Mouse (Mus musculus) brown adipose tissue, adult 24 weeks (tissue): Measurements from ENCODE around the gene Oxld1. TPM values are rescaled to one million over a fixed set of nuclear protein-coding genes. Genes with fewer than 3 reads are reported as not detected.

Experiments used
- H3K27ac ChIP-seq: fragments of 200-500 bp; replicated peaks from 2 replicates; pipeline ENCODE4 v1.5.1; 2012; ENCODE audit warnings: low read depth, mild to moderate bottlenecking, low read length
- H3K4me1 ChIP-seq: fragments of 200-500 bp; 2 replicates; pipeline ENCODE4 v1.6.1; 2012; ENCODE audit warnings: low read length, mixed read lengths; ENCODE audit not compliant: control insufficient read depth, insufficient read depth, insufficient read length
- H3K4me3 ChIP-seq: fragments of 200-500 bp; 2 replicates; pipeline ENCODE4 v1.5.1; 2012; ENCODE audit warnings: low read depth, mild to moderate bottlenecking, low read length, moderate library complexity; ENCODE audit not compliant: insufficient read depth
- polyA plus RNA-seq: library from polyadenylated mRNA; stranded (reverse); fragments of >200 nt; gene quantifications from 2 replicates; pipeline ENCODE4 v1.2.4, GENCODE M21; 2012; ENCODE audit not compliant: missing spikeins, insufficient read depth, insufficient read length

Oxld1 gene
- polyA plus RNA-seq, 1 experiment, result 70.2 TPM

DNA sequence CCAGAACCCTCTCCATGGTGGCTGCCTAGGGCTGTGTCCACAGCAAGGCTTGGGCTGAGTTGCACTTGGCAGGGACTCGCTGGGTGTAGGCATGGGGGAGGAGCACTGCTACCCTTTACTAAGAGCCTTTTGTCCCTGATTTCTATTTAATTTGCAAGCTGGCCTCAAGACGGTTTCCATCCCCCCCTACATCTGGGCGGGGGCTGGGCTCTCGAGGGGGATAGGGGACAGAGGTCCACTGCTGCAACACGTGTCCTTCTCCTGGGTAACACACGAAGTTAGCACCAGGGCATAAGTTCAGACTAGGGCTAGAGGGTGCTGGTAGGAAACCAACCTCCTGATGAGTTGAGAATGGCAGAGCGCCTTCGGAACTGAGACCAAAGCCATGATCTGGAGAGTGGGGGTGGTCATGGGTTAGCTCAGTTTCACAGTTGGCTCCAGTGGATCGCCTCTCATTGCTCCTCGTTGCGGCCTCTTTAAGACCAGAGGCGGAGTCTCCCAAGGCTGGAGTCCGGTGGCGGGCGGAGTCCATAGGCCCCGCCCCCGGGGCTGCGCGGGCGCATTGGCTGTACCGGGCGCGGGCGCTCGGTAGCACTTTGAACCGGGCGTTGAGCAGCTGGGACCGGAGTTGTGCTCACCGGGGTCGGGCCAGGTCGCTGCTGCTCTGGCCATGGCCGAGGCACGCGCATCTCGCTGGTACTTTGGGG, 33.6 kb upstream of the Oxld1 start, which contains the start of gene Slc25a10:
Gene Slc25a10 (plus strand): TSS at position 524 of the 707 bp plus-strand sequence.
- Histone ChIP-seq H3K4me1 (peaks cover 8% of the 10 kb centered on the region), H3K27ac (peak within 1 kb of the TSS; percentile 3; the same call in 1 of the 2 replicates), H3K4me3 (peak within 1 kb of the TSS; percentile 86)

DNA sequence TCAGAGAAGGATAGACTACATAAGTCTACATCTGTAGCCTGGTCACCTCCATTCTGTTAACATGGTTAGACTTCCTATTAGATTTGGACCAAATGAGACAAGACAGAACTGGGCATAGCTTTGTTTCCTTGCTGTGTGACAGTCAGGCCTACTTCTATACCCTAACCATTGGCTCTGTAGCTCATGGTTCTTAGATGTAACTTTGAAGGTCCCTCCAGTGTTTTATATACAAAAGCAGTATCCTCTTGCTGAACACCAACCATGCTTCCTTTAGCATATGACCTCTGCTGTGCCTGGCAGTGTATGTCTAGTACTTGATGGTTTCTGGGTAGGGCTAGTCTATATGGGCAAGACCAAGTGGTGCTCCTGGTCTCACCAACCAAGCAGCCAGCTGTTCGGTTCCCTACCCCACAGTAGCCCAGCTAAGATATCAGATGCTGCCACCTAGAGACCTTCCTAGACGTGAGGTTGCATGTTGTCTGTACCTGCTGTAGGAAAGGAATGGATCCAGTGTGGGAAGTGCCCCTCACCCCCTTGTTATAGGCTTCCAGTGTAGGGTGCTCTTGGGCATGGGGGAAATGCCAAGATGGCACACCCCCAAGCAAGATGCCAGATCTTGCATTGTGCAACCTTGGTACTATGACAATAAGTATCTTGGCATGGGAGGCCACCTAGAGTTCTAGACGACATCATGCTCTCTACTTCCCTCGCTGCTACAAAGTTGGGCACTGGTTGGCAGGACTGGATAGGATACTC, 32.6 kb upstream of the Oxld1 start:
- H3K27ac ChIP-seq, result no peak overlapping the region
- no peak overlapping the region for H3K4me3 ChIP-seq
- H3K4me1 ChIP-seq, result peaks cover 8% of the 10 kb centered on the region

DNA sequence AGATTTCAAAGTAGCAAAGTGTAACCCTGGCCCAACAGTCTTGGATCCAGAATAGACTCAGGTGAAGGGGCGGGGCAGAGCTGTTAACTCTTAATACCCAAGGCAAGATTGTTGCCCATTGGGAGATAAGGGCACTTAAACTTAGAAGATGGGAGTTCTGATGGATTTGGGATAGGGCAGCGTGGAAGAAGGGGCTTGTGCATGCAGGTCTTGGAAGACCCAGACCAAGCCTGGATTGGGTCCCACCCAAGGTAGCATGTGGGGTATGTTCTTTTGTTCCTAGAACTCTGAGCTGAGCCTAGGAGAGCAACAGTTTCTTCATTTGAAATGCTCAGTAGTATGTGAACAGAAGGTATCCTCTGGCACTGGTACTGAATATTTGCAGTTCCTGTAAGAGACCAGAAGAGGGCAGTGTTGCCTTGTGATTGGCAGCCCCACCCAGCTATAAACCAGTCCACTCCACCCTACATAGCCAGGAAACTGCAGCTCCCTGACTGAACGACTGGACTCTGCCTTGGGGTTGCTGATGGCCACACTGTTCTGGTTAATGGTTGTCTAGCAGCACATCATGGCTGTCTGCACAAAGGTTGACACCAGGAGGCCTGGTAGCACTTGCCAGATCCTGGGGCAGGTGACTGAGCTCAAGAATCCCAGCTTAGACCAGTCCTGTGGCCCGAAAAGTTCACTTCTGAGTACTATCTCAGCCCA, 31.3 kb upstream of the Oxld1 start:
- Histone ChIP-seq H3K27ac (no peak overlapping the region), H3K4me3 (no peak overlapping the region), H3K4me1 (peaks cover 8% of the 10 kb centered on the region)

DNA sequence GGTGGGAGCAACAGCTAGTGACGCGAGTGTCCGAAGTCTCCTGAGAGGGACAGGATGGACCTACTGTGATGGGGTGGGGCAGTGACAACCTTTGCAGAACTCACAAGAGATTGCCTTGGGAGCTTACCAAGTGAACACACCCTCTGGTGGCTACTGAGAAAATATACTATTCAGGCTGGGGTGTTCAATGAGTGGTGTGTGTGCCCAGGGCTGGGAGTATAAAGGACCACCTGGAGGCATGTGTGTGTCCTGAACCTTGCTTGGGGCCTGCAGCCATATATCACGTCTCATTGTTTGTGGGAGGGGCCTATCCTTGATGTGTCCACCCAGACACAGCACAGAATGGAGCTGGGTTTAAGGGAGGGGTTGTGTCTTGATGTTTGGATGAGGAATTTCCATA, 30.6 kb upstream of the Oxld1 start:
- H3K4me3 ChIP-seq, result no peak overlapping the region
- H3K27ac ChIP-seq, result no peak overlapping the region
- H3K4me1 ChIP-seq, result peaks cover 8% of the 10 kb centered on the region

DNA sequence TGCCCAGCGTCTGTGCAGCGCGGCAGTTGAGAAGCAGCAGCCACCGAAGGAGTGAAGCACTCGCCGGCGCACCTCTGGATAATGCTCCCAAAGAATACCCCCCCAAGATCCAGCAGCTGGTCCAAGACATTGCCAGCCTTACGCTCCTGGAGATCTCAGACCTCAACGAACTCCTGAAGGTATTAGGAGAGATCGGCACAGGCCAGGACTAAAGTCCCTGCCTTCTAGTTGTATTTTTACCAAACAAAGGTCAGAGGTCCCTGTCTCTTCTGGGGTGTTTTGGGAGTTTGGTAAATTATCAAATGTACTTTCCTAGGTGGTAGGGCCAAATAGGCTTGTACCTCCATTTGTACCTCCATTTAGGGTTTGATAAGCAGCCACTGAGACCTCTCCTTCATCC, 27.4 kb upstream of the Oxld1 start:
- Histone ChIP-seq H3K4me3 (peak overlapping the region; percentile 89), H3K27ac (peak overlapping the region; percentile 83), H3K4me1 (no peaks in the 10 kb centered on the region; the same call in 1 of the 2 replicates)

DNA sequence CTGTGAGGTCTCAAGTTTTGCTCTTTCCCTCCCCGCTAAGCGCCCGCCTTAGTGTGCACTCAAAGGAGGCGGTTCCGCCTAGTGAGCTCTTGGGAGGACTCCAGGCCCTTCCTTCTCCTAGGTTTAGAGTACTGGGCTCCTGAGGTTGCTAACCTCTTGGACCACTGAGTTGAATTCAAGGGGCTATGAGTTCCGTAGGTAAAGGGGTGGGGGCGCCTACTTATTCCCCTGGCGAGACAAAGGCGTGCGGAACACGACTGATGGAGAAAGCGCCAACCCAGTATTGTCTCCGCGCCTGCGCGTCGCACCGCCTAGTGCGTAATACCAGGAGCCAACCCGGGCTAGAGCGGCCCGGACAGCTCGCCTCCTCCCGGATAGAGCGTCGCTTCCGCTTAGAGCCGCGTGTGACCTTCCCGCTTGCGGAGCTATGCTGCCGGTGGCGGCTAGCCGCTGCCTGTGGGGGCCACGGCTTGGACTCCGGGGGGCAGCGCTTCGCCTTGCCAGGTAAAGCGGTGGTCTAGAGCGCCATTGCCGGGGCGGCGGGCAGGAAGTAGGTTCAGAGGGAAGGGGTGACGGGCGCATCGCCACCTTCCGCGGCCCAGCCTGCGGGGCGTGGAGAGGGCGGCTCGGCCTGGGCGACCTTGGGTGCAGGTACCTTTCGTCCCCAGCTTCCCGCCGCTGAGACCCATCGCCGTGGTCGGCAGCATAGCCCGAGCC, 26.6 kb upstream of the Oxld1 start, which contains the start of gene Mrpl12:
Gene Mrpl12 (plus strand): TSS at position 349 of the 717 bp plus-strand sequence.
- Histone ChIP-seq H3K4me3 (peak within 1 kb of the TSS; percentile 89), H3K27ac (peak within 1 kb of the TSS; percentile 83), H3K4me1 (no peaks in the 10 kb centered on the region; the same call in 1 of the 2 replicates)

DNA sequence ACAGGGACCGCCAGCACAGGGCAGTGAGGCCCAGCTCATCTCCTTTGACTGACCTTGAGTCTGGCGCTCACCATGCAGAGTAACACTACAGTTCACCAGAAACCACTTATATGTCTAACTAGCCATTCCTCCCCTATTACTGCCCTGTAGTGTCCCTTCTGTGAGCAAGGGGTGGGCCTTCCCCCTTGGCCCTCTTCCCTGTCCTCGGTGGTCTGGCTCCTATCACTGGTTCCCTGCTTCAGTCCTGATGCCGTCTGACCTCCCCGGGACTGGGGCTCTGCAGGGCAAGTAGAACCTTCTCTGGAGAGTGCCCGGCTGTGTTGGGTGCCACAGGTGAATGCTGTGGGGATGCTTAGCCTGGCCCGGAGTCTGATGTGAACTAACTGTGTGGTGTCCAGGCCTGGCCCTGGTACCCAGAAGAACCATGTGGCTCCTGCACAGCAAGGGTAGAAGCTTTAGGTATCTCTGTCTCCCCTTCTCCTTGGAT, 25.6 kb upstream of the Oxld1 start:
- H3K4me3 ChIP-seq, result no peak overlapping the region
- H3K27ac ChIP-seq, result no peak overlapping the region
- H3K4me1 ChIP-seq, result no peaks in the 10 kb centered on the region; the same call in 1 of the 2 replicates

DNA sequence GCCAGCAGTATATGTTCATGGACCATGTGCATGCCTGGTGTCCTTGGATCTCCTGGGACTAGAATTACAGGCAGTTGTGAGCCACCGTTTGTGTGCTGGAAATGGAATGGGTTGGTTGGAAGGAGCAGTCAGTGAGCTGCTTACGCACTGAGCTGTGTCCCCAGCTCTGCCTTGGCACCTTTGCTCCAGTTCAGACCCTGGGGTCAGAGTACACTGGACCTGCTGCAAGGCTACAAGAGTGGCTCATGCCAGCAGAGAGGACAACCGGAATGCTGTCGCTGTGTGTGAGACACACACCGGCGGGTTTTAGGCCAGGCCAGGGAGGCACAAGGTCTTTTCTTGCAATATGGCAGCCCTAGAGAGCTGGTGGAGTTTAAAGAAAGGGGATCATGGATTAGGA, 14.2 kb upstream of the Oxld1 start:
- Histone ChIP-seq H3K27ac (no peak overlapping the region), H3K4me3 (no peak overlapping the region)

DNA sequence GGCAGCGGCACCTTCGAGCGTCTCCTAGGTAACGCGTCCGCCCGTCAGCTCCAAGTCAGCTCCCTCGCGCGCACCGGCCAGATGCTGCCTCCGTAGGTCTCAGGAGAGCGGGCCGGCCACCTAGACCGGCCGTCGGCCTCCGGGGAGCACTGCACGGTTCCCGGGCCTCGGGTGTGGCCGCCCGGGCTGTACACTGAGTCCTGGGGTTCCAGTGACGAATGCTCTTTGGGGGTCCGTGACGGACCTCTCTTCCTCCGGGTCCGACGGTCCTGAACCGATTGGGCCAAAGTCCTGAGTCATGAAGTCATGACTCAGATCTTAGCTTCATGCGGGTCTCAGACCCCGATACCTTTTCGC, 9.8 kb upstream of the Oxld1 start:
- Histone ChIP-seq H3K4me3 (peak overlapping the region; percentile 89), H3K4me1 (peaks cover 2% of the 10 kb centered on the region; the same call in 1 of the 2 replicates), H3K27ac (peak overlapping the region; percentile 27; the same call in 1 of the 2 replicates)

More for the DNA sequence above, 14.2 kb upstream of the Oxld1 start:
- no peaks in the 10 kb centered on the region for H3K4me1 ChIP-seq

DNA sequence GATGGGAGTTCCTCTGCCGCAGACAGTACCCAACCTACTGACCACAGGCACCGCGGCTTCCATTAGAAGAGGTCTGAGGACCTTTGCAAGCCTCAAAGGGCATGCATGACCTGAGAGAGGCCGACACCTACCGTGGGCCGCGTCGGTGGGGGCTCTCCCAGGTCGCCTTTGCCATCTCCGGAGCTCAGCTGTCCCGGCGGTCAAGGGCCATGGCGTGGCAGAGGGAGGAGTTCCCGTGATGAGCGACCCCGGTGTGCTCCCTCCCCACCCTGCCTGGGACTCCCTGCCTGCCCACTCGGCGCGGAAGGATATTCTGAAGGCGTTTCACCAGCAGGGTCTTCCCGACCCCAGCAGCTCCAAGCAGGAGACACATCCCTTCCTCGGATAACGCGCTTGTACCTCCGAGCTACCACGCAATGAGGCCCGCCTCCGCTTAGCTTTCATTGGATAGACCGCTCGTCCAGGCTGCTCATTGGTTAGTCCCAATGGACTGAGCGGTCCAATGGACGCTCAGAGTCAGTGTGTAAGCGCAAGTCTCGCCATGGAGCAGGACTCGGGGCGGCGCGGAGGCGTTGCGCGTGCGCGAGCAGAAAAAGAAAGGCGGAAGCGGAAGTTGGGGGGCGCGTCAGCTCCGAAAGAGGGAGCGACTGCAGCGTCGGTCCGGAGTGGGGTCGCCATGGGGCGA, 9.3 kb upstream of the Oxld1 start, which contains the start of gene Arl16:
Gene Arl16 (minus strand): TSS at position 557 of the 685 bp plus-strand sequence.
- peaks cover 2% of the 10 kb centered on the region; the same call in 1 of the 2 replicates for H3K4me1 ChIP-seq
- H3K27ac ChIP-seq, result peak within 1 kb of the TSS; percentile 27; the same call in 1 of the 2 replicates
- H3K4me3 ChIP-seq, result peak within 1 kb of the TSS; percentile 89

DNA sequence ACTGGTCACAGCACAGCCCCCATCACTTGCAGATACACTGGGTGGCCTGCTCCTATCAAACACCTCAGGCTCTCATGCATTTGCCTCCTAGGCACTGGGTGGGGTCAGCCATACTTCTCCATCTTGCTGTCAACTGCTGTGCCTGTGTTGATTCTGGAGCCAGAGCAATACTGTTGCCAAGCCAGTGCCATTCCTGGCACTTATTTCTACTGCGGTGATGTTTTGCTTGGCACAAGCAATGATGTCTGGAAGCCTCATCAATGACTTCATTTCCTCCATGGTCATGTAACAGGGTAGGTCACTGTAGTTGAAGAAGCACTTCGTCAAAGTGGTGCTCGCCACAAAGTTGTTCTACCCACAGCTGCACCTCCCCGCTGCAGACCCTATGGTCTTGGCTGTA, 7.7 kb upstream of the Oxld1 start:
- Histone ChIP-seq H3K27ac (no peak overlapping the region), H3K4me1 (peaks cover 2% of the 10 kb centered on the region; the same call in 1 of the 2 replicates), H3K4me3 (no peak overlapping the region)

DNA sequence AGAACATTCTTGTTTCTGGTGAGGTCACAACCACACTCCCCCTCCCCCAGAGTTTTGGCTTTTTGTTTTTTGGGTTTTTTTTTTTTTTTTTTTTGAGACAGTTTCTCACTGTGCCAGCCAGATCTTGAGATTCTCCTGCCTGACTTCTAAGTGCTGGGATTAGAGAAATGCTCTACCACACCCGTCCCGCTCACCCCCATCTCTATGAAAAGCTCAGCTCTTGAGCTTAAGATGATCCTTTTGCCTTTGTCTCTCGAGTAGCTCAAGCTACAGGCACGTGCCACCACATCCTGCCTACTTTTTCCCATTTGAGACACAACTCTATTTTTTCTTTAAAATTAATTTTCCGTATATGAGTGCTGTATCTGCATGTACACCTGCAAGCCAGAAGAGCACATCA, 6.5 kb upstream of the Oxld1 start:
- H3K27ac ChIP-seq, result no peak overlapping the region
- peaks cover 2% of the 10 kb centered on the region; the same call in 1 of the 2 replicates for H3K4me1 ChIP-seq
- H3K4me3 ChIP-seq, result no peak overlapping the region

DNA sequence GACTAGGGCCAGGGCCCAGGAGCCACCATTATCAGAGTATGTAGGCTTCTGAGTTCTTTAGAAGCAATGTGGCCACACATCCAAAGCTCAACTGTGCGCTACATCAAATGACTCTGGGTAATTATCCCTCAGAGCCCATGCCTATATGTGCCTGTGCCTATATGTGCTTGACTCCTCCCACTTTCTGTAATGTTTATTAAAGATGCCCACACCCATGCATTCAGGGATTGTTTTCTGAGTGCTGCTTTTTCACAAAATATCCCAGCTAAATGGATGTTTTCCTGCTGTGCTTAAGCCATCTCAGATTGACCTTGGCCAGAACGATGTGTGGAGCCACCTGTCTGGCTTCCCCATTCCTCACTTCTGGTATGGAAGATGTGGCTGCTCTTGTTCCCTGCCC, 5.7 kb upstream of the Oxld1 start:
- no peak overlapping the region for H3K27ac ChIP-seq
- peaks cover 2% of the 10 kb centered on the region; the same call in 1 of the 2 replicates for H3K4me1 ChIP-seq
- no peak overlapping the region for H3K4me3 ChIP-seq
